Mouse (Mus musculus) gastrocnemius, postnatal 36 days (tissue): ENCODE results near the gene Gm37240. TPM values are rescaled to one million over a fixed set of nuclear protein-coding genes. Genes with fewer than 3 reads are reported as not detected.

Source experiments
- DNase-seq, 2 experiments: peaks; one replicate each; pipeline ENCODE4 v3.0.0; 2022
- intact Hi-C: fragments of 180-260 bp; cut with DNase I; formaldehyde crosslinking; loops from one replicate; pipeline ENCODE4 v1.15.1; 2025
- total RNA-seq, 2 experiments: library from RNA; stranded (reverse); gene quantifications; 2 replicates each; pipeline ENCODE4 v1.2.3; 2021

Gm37240 gene
- total RNA-seq, 2 experiments from 2014 or later, result 35.6 to 41.7 TPM

- no peak for DNase-seq
- intact Hi-C loops, result no loop called here
These were observed 427.3 kb downstream of the Gm37240 start for GRCm38 (mm10) chr3:85460021-85460420.

GRCm38 (mm10) chr3:85456983-85457382 is 430.3 kb downstream of the Gm37240 start:
- intact Hi-C loops, result no loop called here
- no peak for DNase-seq

DNA sequence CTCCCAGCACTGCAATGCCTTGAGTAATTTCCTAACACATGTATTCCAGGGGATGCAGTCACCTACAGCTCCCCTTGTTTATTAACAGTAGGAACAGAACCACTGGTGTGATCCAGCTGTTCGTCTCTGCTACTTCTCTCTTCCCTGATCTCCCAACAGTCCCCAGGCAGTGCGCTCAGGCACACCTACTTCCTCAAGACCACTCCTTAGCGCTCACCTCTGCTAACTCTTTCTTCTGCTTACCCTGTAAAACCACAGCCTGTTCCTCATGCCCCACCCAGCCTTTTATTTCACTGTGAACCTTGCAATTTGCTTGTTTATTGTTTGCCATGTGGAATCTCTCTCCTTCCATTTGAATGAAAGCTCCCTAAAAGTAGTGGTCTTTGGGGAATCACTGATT is 431.9 kb downstream of the Gm37240 start:
- intact Hi-C loops, result no loop called here
- DNase-seq, result no peak

DNA sequence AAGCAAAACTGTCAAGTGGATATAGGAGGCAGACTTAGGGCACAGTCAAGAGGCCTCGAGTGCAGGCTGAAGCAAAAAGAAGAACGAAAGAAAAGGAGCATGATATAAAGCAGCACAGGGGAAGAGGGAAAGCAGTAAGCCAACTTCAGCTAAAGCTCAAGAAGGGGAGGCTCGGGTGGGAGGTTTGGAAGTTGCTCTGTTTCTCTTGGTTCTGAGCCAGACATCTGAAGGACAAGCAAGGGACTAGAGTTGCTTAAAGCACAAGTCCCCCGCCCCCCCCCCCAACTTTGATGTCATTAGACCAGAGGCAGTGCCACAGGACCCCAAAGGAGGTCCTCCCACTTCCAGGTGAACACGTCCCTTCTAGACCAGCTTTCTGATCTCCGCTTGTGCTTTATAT is 433.3 kb downstream of the Gm37240 start:
- intact Hi-C loops, result no loop called here
- DNase-seq, result no peak

GRCm38 (mm10) chr3:85449461-85449860 is 437.9 kb downstream of the Gm37240 start:
- DNase-seq, result no peak
- intact Hi-C loops, result no loop called here

DNA sequence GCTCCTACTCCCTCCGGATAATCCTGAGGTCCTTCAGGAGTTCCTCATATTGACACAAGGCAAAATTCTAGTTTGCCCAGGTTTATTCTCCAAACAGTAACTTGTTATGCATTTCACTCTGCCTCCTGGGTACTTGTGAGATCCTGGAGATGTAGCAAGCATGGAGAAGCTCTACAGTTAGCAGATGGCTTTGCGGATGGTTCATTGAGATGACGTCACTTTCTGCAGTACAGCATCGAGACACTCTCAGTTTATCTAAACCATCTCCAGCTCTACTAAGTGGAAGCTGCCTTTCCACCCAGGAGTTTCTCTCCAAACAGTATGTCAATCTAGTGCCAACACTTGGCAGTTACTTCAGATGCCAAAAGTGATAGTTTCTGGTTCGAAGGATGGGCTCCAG is 444.5 kb downstream of the Gm37240 start:
- DNase-seq, result no peak
- intact Hi-C loops, result no loop called here

DNA sequence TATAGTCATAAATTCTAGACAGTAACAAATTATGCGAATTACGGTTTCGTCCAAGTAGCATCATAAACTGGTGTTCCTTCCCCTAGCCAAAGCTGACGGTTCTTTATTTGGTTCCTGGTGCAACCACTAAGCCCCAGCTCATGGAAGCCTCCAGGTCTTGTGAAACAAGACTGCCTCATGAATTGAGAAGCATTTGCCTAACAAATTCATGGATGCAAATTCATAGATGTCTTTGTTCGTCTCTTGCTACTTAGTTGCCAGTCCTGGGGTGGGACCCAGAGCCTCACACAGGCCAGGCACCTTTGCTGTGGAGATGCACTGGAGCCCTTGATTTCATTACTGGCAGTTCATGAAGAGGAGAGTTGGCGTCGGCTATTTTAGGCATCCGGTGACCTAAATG is 445.1 kb downstream of the Gm37240 start:
- DNase-seq, result no peak
- intact Hi-C loops, result no loop called here

DNA sequence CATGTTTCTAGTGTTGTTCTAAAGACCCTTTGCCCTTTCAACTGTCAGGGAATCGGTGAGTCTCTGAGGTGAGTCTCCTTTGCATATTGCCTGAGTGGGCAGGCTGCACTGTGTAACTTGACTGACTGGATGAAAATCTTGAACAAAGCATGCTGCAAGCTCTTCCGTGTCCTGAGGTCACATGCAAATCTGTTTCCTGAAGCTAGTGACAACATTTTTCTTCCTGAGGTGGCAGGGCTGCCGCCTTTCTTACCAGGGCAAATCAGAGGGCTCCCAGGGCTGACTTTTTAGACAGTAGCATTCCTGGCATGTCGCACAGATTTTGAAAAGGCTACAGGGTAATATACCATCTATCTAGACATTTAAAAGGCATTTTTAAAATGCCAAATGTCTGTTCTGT is 451.9 kb downstream of the Gm37240 start:
- intact Hi-C loops, result no loop called here
- no peak for DNase-seq

- no peak for DNase-seq
These were observed 456.1 kb downstream of the Gm37240 start for GRCm38 (mm10) chr3:85431208-85431607.

GRCm38 (mm10) chr3:85423376-85423997 is 463.8 kb downstream of the Gm37240 start:
- intact Hi-C loops, result no loop called here

More at GRCm38 (mm10) chr3:85431208-85431607, 456.1 kb downstream of the Gm37240 start:
- intact Hi-C loops, result no loop called here

GRCm38 (mm10) chr3:85421403-85421802 is 465.9 kb downstream of the Gm37240 start:
- DNase-seq, result no peak
- intact Hi-C loops, result no loop called here

More at GRCm38 (mm10) chr3:85423376-85423997, 463.8 kb downstream of the Gm37240 start:
- DNase-seq, result no peak

DNA sequence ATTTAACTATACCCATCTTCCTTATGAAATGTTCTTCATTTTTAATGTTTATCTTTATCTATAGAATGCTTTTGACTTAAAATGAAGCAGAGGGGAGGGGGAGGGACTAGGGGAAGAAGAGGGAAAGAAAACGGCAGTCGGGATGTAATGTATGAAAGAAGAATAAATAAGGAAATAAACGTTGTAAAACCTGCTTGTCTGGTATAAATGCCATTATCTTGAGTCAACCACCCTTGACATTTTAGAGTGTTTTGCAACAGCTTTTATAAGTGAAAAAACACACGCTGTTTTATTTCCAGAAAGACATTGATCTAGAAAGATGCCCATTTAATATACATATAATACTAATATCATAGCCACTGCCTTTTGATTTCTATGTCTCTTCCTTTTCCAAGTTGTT is 469.7 kb downstream of the Gm37240 start:
- intact Hi-C loops, result no loop called here
- DNase-seq, result no peak

DNA sequence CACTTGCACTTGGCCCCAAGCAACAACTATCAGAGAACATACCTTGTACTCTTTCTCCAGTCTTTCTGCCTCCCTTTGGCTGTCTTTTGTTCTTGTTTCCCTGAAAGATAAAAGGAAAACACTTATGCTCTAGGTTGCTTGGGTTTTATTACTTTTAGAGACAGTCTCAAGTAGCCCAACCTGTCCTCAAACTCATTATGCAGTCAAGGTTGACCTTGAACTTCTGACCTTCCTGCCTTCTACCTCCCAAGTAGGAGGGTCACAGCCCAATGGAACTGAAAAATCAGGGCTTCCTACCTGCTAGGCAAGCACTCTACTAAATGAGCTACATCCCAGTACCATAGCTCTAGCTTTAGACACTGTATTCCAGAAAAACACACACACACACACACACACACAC is 488.5 kb downstream of the Gm37240 start:
- intact Hi-C loops, result no loop called here
- no peak for DNase-seq

DNA sequence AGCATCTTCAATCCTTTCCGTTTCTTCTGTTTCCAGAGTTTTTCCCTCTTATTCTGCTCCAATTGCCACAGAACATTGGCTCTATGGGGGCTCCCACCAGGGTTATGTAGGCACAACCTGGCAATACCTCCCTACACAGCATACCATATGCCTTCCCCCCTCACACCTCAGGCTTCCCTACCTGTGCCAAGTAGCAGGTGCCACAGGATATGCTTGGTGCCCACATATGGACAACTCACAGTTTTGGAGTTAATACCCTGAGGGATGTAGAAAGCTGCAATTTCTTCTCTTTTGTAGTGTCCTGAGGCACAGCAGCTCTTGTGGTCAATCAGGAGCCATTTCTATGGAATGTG is 488.9 kb downstream of the Gm37240 start:
- intact Hi-C loops, result no loop called here
- no peak for DNase-seq

DNA sequence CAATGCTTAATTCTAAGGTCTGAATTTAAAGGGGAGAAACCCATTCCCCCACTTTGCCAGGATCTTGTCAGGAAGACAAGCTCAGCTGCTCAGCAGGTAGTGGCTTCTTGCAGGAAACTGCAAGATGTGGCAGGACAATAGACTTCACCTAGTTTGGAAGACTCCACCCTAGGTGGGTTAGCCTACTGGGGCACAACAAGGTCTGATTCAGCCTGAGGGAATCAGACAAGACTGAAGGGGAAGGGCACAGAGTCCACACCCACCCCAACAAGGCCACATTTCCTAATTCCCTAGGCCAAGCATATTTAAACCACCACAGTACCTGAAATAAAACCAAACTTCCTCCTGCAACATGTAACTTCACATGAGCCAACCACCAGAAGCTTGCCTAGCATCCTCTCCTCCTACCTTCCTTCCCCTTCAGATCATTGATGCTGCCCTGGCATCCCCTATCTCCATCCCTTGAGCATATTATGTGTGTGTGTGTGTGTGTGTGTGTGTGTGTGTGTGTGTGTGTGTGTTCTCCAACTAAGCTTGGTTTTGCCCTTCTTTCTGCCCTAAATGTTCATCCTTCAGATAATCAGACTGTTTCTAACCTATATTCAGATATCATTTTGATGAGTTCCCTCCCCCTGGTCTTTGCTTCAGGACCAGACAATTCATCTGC is 489.4 kb downstream of the Gm37240 start:
- no peak for DNase-seq
- intact Hi-C loops, result no loop called here

DNA sequence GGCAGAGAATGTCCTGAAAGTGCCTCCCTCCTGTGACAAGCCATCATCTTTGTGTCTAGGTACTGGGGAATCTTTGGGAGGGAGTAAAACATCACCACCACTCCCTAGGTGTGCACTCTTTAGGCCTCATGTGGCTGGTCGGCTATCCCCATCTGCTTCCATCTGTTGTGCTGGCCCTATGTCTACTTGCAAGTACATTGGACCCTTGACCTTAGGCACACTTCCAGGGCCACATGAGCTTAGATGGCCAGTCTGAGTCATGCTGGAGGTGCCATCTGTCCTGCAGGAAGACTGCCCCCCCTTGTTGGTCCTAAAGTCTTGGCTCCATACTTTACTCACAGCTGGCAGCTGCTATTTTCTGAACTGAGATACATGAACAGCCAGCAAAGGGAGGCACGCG is 493.9 kb downstream of the Gm37240 start:
- intact Hi-C loops, result no loop called here
- DNase-seq, result no peak

DNA sequence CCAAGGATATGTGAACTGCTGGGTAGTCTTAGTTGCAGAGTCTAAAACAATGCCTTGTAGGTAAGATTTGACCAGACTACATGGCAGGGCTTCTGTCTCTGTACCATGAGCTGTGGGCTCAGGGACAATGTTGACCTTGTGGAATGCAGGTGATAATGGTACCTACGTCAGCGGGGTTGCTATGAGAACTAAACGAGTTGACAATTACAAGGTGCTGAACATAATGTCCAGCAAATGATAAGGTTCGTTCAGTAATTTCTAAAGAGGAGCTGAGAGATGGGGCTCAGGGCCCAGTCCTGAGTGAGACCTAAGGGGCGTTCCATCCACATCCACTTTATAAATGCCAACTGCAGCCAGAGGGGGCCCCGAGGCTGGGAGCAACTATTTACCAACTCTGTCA is 495.6 kb downstream of the Gm37240 start:
- intact Hi-C loops, result no loop called here
- no peak for DNase-seq

- intact Hi-C loops, result no loop called here
- no peak for DNase-seq
These were observed 496.2 kb downstream of the Gm37240 start for GRCm38 (mm10) chr3:85391111-85391510.

DNA sequence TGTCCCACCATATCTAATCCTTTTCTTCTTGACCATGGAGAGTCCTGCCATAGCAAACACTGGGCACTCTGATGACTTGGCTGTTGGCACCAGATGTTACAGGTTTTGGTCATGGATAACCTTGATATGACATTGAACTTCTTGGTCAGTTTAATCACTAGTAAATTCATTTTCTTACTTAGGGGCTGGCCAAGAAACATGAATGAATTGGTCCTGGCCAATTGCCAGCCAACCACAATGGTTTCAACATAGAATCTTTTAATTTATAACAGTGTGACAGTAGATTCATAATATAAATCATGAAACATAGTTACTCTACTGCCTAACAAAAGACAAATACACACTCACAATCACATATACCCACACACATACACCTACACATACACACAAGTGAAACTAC is 501.9 kb downstream of the Gm37240 start:
- intact Hi-C loops, result no loop called here
- DNase-seq, result no peak

GRCm38 (mm10) chr3:85383330-85383729 is 504.0 kb downstream of the Gm37240 start:
- intact Hi-C loops, result no loop called here
- DNase-seq, result no peak

GRCm38 (mm10) chr3:85378703-85379395 is 508.5 kb downstream of the Gm37240 start:
- DNase-seq, result no peak
- intact Hi-C loops, result loop anchor here (5.0 kb wide), 1 partner anchor 457 kb away; no protein-coding TSS in a partner anchor
